Mouse (Mus musculus) myocyte (in vitro differentiated cells): ENCODE measurements around the gene Tacc2. TPM values are rescaled to one million over a fixed set of nuclear protein-coding genes. Genes with fewer than 3 reads are reported as not detected.

Experiments used
- H3K27me3 ChIP-seq: one replicate; pipeline ENCODE4 v1.6.1; 2011; ENCODE audit not compliant: control insufficient read depth, insufficient read depth, insufficient read length
- H3K36me3 ChIP-seq: one replicate; pipeline ENCODE4 v1.6.1; 2011; ENCODE audit not compliant: control insufficient read depth, insufficient read depth
- H3K4me2 ChIP-seq: one replicate; pipeline ENCODE4 v1.6.1; 2011; ENCODE audit warnings: low read depth, control low read depth
- H3K4me3 ChIP-seq: one replicate; pipeline ENCODE4 v1.5.1; 2011; ENCODE audit warnings: mild to moderate bottlenecking, control low read depth, moderate library complexity
- H3K79me2 ChIP-seq: one replicate; pipeline ENCODE4 v1.6.1; 2011; ENCODE audit not compliant: control insufficient read depth, insufficient read depth
- H3ac ChIP-seq: one replicate; pipeline ENCODE4 v1.6.1; 2011; ENCODE audit not compliant: control insufficient read depth, insufficient read length
- CEBPB ChIP-seq: IDR thresholded peaks from 2 replicates; pipeline ENCODE4 v1.6.1; 2011; ENCODE audit warnings: mild to moderate bottlenecking, moderate library complexity; ENCODE audit not compliant: poor library complexity, insufficient read depth, severe bottlenecking
- E2F4 ChIP-seq: IDR thresholded peaks from one replicate; pipeline ENCODE4 v1.6.1; 2011; ENCODE audit warnings: mild to moderate bottlenecking, control low read depth, moderate library complexity; ENCODE audit not compliant: insufficient read depth
- MAX ChIP-seq: IDR thresholded peaks from one replicate; pipeline ENCODE4 v1.6.1; 2011; ENCODE audit warnings: low read depth, mild to moderate bottlenecking, control low read depth
- MYOD1 ChIP-seq, 3 experiments: IDR thresholded peaks; one replicate each; pipeline ENCODE4 v1.6.1; 2011; ENCODE audit warnings: control low read depth in 2 of 3, low read depth in 2 of 3, mild to moderate bottlenecking in 2 of 3, moderate library complexity in 1 of 3; ENCODE audit not compliant: insufficient read length in 2 of 3, control insufficient read depth in 1 of 3
- MYOG ChIP-seq, 3 experiments: IDR thresholded peaks; one replicate each; pipeline ENCODE4 v1.6.1; 2011; ENCODE audit warnings: control low read depth in 2 of 3, low read depth in 2 of 3, mild to moderate bottlenecking in 2 of 3; ENCODE audit not compliant: insufficient read length in 2 of 3, control insufficient read depth in 1 of 3, insufficient read depth in 1 of 3
- POLR2A ChIP-seq: IDR thresholded peaks from one replicate; pipeline ENCODE4 v1.6.1; 2011; ENCODE audit warnings: low read depth, mild to moderate bottlenecking, control low read depth, moderate library complexity; ENCODE audit not compliant: insufficient read length
- POLR2AphosphoS2 ChIP-seq: IDR thresholded peaks from one replicate; pipeline ENCODE4 v1.6.1; 2011; ENCODE audit warnings: low read depth, control low read depth; ENCODE audit not compliant: insufficient read length
- REST ChIP-seq: IDR thresholded peaks from one replicate; pipeline ENCODE4 v1.6.1; 2011; ENCODE audit warnings: mild to moderate bottlenecking, control low read depth, moderate library complexity; ENCODE audit not compliant: insufficient read depth, insufficient read length
- SRF ChIP-seq: IDR thresholded peaks from one replicate; pipeline ENCODE4 v1.6.1; 2011; ENCODE audit warnings: low read depth; ENCODE audit not compliant: control insufficient read depth, insufficient read length
- TCF12 ChIP-seq: IDR thresholded peaks from one replicate; pipeline ENCODE4 v1.6.1; 2011; ENCODE audit warnings: mild to moderate bottlenecking, control low read depth; ENCODE audit not compliant: poor library complexity, insufficient read depth, severe bottlenecking
- TCF3 ChIP-seq: IDR thresholded peaks from one replicate; pipeline ENCODE4 v1.6.1; 2011; ENCODE audit warnings: low read depth, control low read depth; ENCODE audit not compliant: insufficient read length
- USF1 ChIP-seq: IDR thresholded peaks from one replicate; pipeline ENCODE4 v1.6.1; 2011; ENCODE audit warnings: low read depth, mild to moderate bottlenecking, control low read depth, moderate library complexity
- polyA plus RNA-seq: library from polyadenylated mRNA; unstranded; fragments of >200 nt; fragmentation: generic; extraction: Trizol; gene quantifications from one replicate; pipeline ENCODE4 v1.2.1, GENCODE M21; 2012; ENCODE audit warnings: missing spikeins

Tacc2 gene
- polyA plus RNA-seq, 1 experiment = 61.8 TPM

DNA sequence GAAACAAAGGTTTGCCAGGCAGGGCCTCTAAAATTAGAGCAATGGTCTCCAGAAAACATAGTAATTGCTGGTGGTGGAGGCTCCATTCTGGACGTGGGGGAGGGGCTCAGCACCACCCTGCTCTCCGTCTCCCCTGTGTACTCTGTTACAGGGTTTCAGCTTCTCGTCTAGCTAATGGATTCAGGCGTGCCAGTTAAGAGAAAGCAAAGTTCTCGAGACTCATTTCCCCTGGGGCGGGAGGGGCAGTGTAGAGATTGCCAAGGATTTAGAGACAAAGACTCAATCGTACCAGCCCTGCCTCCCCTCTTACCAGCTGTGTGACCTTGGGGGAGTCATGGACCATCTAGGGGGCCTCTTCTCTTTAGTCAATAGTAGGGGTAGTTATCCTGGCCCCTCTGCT is 72.0 kb downstream of the Tacc2 start:
- TF ChIP-seq MYOG (IDR thresholded peaks at IDR 0.05; ENCODE audit: control insufficient read depth in 1 of 3, insufficient read depth in 1 of 3, insufficient read length in 2 of 3, low read depth in 2 of 3) = no peak
- no peak for TF ChIP-seq TCF12
- no peak for TF ChIP-seq MAX
- TF ChIP-seq E2F4 = no peak
- no peak for TF ChIP-seq POLR2AphosphoS2
- no peak for TF ChIP-seq REST
- TF ChIP-seq USF1 = no peak
- no peak for TF ChIP-seq POLR2A
- TF ChIP-seq SRF = no peak
- TF ChIP-seq CEBPB = no peak
- TF ChIP-seq MYOD1 (IDR thresholded peaks at IDR 0.05; ENCODE audit: control insufficient read depth in 1 of 3, insufficient read length in 2 of 3, low read depth in 2 of 3) = no peak
- no peak for TF ChIP-seq TCF3

DNA sequence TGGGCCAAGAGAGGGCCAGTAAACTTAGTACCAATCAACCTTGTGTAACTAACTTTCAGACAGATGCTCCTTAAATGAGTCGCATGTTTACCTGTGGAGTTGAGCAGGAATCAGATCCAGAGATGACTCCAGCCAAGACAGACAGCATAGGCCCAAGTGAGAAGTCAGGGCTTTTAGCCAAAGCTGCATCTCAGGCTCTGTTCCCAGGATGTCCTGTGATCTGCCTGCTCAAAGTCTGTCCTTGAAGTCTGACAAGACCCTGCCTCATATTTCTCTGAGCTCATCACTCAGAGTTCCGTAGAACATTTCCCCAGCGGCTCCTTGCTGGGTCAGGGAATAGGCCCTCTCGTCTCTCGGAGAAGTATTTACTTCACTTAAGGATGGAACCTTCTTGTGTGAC is 73.4 kb downstream of the Tacc2 start:
- Histone ChIP-seq H3K27me3 (no peaks in the 10 kb centered on the region), H3K4me2 (no peak overlapping the region), H3K36me3 (no peaks in the 10 kb centered on the region), H3K4me3 (no peak overlapping the region), H3K79me2 (peaks cover 89% of the 10 kb centered on the region), H3ac (no peak overlapping the region)
- TF ChIP-seq CEBPB (no peak), POLR2A (no peak)

More for the DNA sequence above, 72.0 kb downstream of the Tacc2 start:
- Histone ChIP-seq H3K4me3 (no peak overlapping the region), H3K27me3 (no peaks in the 10 kb centered on the region), H3K36me3 (no peaks in the 10 kb centered on the region), H3K4me2 (no peak overlapping the region), H3K79me2 (peaks cover 75% of the 10 kb centered on the region), H3ac (no peak overlapping the region)

DNA sequence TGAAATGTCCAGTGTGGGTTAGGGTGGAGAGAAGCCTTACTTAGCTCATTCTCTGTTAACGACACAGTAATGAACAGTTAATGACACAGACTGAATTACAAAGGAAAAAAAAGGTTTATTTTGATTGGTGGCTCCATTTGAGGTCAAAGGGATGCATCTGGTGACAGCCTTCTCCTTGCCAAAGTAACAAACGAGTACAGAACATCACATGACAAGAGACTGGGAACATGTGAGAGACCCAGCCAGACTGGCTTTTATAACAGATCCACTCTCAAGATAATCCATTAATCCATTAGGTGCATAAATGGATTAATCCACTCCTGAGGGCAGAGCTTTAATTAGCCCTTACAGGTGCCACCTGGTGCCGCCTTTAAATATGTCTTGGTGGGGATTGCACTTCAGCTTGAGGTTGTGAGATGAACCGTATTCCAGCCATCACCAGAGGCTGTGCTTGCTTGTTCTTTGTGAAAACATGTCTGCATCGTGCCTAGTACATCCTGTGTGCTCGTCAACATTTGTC is 75.9 kb downstream of the Tacc2 start:
- no peak overlapping the region for H3K4me2 ChIP-seq
- TF ChIP-seq TCF12 = no peak
- no peak for TF ChIP-seq REST
- no peak for TF ChIP-seq MYOD1 (IDR thresholded peaks at IDR 0.05; ENCODE audit: control insufficient read depth in 1 of 3, insufficient read length in 2 of 3, low read depth in 2 of 3)
- TF ChIP-seq MAX = no peak
- TF ChIP-seq TCF3 = no peak
- H3K4me3 ChIP-seq = no peak overlapping the region

DNA sequence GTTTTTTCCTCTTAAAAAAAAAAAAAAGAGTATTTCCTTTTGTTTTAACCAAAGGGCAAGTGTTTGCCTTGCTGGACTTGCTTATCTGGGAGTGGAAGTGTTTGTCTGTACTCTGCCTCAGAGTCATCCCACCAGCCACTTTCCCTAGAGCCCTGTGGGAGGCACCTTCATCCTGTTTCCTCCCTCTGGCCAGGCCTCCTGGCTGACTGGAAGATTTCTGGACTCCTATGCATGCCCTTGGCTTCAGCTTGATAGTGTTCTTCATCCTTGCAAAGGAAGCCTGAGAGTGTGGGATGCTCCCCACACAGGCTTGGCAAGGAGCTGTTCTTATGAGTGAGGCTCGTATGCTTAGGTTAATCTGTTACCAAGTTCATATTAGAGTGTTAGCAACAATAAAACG is 77.3 kb downstream of the Tacc2 start:
- no peaks in the 10 kb centered on the region for H3K27me3 ChIP-seq
- TF ChIP-seq E2F4 (no peak), SRF (no peak), MYOD1 (IDR thresholded peaks at IDR 0.05; ENCODE audit: control insufficient read depth in 1 of 3, insufficient read length in 2 of 3, low read depth in 2 of 3) (no peak)
- H3K4me3 ChIP-seq = no peak overlapping the region
- no peak overlapping the region for H3K4me2 ChIP-seq
- H3K36me3 ChIP-seq = peaks cover 15% of the 10 kb centered on the region
- no peak overlapping the region for H3ac ChIP-seq
- peaks cover 98% of the 10 kb centered on the region for H3K79me2 ChIP-seq

More for the DNA sequence above, 75.9 kb downstream of the Tacc2 start:
- H3K79me2 ChIP-seq = peaks cover 98% of the 10 kb centered on the region
- H3K27me3 ChIP-seq = no peaks in the 10 kb centered on the region
- H3K36me3 ChIP-seq = peaks cover 5% of the 10 kb centered on the region
- H3ac ChIP-seq = no peak overlapping the region

DNA sequence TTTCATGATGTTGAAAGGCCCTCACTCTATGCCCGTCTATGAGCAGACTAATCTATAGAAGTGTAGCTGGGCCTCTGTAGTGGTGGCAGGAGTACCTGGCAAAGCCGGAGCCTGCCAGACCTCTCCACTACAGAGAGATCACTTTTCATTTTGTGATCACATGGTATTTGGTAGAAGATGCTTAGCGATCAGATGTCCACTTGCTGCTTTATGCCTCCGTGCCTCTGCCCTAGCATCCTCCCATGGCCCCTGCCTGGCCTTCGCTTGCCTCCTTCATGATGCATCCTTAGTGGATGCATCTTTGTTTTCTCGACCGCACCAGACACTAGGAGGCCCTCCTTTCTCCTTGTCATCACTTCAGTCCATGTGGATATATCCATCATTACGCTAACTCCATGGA is 79.7 kb downstream of the Tacc2 start:
- Histone ChIP-seq H3ac (no peak overlapping the region), H3K27me3 (no peaks in the 10 kb centered on the region), H3K36me3 (peaks cover 15% of the 10 kb centered on the region), H3K4me3 (no peak overlapping the region), H3K4me2 (no peak overlapping the region), H3K79me2 (peaks cover 98% of the 10 kb centered on the region)
- TF ChIP-seq REST = no peak
- TF ChIP-seq CEBPB = no peak
- no peak for TF ChIP-seq MAX
- no peak for TF ChIP-seq SRF
- no peak for TF ChIP-seq TCF3
- TF ChIP-seq MYOG (IDR thresholded peaks at IDR 0.05; ENCODE audit: control insufficient read depth in 1 of 3, insufficient read depth in 1 of 3, insufficient read length in 2 of 3, low read depth in 2 of 3) = no peak
- no peak for TF ChIP-seq POLR2AphosphoS2
- no peak for TF ChIP-seq E2F4
- no peak for TF ChIP-seq TCF12
- no peak for TF ChIP-seq POLR2A
- TF ChIP-seq MYOD1 (IDR thresholded peaks at IDR 0.05; ENCODE audit: control insufficient read depth in 1 of 3, insufficient read length in 2 of 3, low read depth in 2 of 3) = no peak
- TF ChIP-seq USF1 = no peak

DNA sequence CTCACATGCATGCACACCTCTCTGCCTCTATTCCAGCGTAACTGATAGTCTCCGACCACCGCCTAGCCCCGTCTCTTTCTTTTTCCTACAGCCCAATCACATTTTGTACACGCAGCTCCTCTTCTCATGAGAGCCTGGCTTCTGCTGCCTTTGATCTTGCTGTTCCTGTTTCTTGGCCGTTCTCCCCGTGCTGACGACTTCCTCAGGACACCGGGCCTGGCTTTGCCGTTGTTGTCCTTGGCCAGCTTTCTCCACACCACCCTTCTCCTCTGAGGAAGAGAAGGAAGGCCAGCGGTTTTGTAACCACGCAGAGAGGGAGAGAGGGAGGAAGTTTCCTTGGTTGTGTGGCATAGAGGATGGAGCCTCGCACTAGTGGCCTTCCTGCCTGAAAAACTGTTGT is 80.5 kb downstream of the Tacc2 start:
- no peaks in the 10 kb centered on the region for H3K27me3 ChIP-seq
- no peak overlapping the region for H3ac ChIP-seq

More for the DNA sequence above, 80.5 kb downstream of the Tacc2 start:
- TF ChIP-seq E2F4 (no peak), MAX (no peak), POLR2A (no peak), MYOD1 (IDR thresholded peaks at IDR 0.05; ENCODE audit: control insufficient read depth in 1 of 3, insufficient read length in 2 of 3, low read depth in 2 of 3) (no peak), CEBPB (no peak), POLR2AphosphoS2 (no peak), SRF (no peak), MYOG (IDR thresholded peaks at IDR 0.05; ENCODE audit: control insufficient read depth in 1 of 3, insufficient read depth in 1 of 3, insufficient read length in 2 of 3, low read depth in 2 of 3) (no peak), USF1 (no peak), REST (no peak), TCF3 (no peak), TCF12 (no peak)
- Histone ChIP-seq H3K79me2 (peaks cover 98% of the 10 kb centered on the region), H3K4me2 (no peak overlapping the region), H3K36me3 (peaks cover 15% of the 10 kb centered on the region), H3K4me3 (no peak overlapping the region)
